Mouse (Mus musculus): ENCODE results near the gene Scamp2. TPM values are rescaled to one million over a fixed set of nuclear protein-coding genes. Genes with fewer than 3 reads are reported as not detected.

The Scamp2 gene
- polyA plus RNA-seq, 1 experiment = 46.4 TPM

DNA sequence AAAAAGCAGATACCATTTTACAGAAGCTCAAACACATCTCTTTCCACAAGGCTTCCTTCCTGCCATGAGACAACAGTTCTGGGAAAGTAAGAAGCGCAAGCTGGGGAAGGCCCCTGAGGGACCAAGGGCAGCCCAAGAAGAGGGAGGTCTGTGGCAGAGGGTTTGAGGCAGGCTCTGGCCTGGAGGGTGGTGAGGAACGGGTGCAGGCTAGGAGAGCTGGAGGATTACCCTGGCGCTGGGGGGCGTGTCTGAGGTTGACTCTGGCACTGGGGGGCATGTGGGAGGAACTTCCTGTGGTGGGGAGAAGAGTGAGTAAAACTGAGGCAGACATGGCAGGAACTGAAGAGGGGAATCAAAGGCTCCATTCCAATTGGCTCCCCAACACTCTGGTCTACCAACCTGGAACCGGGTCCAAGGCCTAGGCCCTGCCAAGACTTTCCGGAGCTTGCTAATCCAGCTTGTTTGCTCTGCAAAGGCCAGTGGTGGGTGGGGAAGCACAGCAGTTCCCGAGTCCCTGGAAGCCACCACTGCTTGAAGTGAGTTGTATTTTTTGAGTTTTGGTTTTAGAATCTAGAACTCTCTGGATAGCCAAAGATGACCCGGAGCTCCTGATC lies 56.9 kb downstream of the Scamp2 start:
- Histone ChIP-seq H3K4me3 (replicated peaks; ENCODE audit: control insufficient read depth, low read depth, low read length) (no peak overlapping the region), H3K27ac (ENCODE audit: control insufficient read depth, insufficient read depth, low read depth, low read length, poor library complexity) (no peak overlapping the region), H3K4me1 (ENCODE audit: control insufficient read depth, insufficient read depth, low read length) (no peaks in the 10 kb centered on the region; the same call in 1 of the 2 replicates)
- 35% methylated on average over 8 of the region's 8 CpGs for WGBS
- TF ChIP-seq CTCF (IDR thresholded peaks at IDR 0.05; ENCODE audit: control insufficient read depth, insufficient read depth, low read length) = no peak
- no peak for TF ChIP-seq POLR2A (IDR thresholded peaks at IDR 0.05; ENCODE audit: borderline replicate concordance, control insufficient read depth, low read depth, low read length)

- TF ChIP-seq CTCF (IDR thresholded peaks at IDR 0.05; ENCODE audit: control insufficient read depth, insufficient read depth, low read length) (no peak), POLR2A (IDR thresholded peaks at IDR 0.05; ENCODE audit: borderline replicate concordance, control insufficient read depth, low read depth, low read length) (no peak)
- Histone ChIP-seq H3K4me1 (ENCODE audit: control insufficient read depth, insufficient read depth, low read length) (no peaks in the 10 kb centered on the region; the same call in 1 of the 2 replicates), H3K4me3 (replicated peaks; ENCODE audit: control insufficient read depth, low read depth, low read length) (no peak overlapping the region), H3K27ac (ENCODE audit: control insufficient read depth, insufficient read depth, low read depth, low read length, poor library complexity) (no peak overlapping the region)
- WGBS = 67% methylated on average over 8 of the region's 8 CpGs
These were observed 58.1 kb downstream of the Scamp2 start for GRCm38 (mm10) chr9:57618854-57619253.

DNA sequence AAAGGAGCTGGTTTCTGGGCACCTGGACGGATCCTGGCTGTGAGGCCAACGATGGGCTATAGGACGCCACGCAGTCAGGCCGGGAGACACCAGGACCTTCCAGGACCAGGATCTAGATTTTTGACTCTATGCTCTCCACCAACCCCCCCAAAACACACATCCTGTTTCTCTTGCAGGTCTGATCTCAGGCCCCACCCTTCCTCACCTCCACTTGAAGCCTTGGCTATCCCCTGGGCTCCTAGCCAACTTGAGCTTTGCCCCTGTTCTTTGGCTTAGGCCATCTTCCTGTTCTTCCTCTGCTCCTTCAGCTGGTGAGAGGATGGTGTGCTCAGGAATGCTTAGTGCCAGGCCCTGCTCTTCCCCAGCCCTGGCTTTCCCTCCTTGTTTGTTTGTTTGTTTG lies 59.9 kb downstream of the Scamp2 start, which contains the start of gene Lman1l:
TSS of gene Lman1l (minus strand) at position 101 of the 400 bp plus-strand sequence.
- Histone ChIP-seq H3K4me1 (ENCODE audit: control insufficient read depth, insufficient read depth, low read length) (no peaks in the 10 kb centered on the region), H3K4me3 (replicated peaks; ENCODE audit: control insufficient read depth, low read depth, low read length) (no peak within 1 kb of the TSS), H3K27ac (ENCODE audit: control insufficient read depth, insufficient read depth, low read depth, low read length, poor library complexity) (no peak within 1 kb of the TSS)
- no peak for TF ChIP-seq POLR2A (IDR thresholded peaks at IDR 0.05; ENCODE audit: borderline replicate concordance, control insufficient read depth, low read depth, low read length)
- TF ChIP-seq CTCF (IDR thresholded peaks at IDR 0.05; ENCODE audit: control insufficient read depth, insufficient read depth, low read length) = no peak
- 93% methylated on average over 5 of the region's 5 CpGs for WGBS

- no peak for TF ChIP-seq CTCF (IDR thresholded peaks at IDR 0.05; ENCODE audit: control insufficient read depth, insufficient read depth, low read length)
- TF ChIP-seq POLR2A (IDR thresholded peaks at IDR 0.05; ENCODE audit: borderline replicate concordance, control insufficient read depth, low read depth, low read length) = no peak
- WGBS = 87% methylated on average over 7 of the region's 7 CpGs
These were observed 63.6 kb downstream of the Scamp2 start for GRCm38 (mm10) chr9:57624295-57624694.

GRCm38 (mm10) chr9:57625674-57626500 lies 65.1 kb downstream of the Scamp2 start:
- no peaks in the 10 kb centered on the region; the same call in 1 of the 2 replicates for H3K4me1 ChIP-seq (ENCODE audit: control insufficient read depth, insufficient read depth, low read length)
- TF ChIP-seq CTCF (IDR thresholded peaks at IDR 0.05; ENCODE audit: control insufficient read depth, insufficient read depth, low read length) (no peak), POLR2A (IDR thresholded peaks at IDR 0.05; ENCODE audit: borderline replicate concordance, control insufficient read depth, low read depth, low read length) (no peak)
- no peak overlapping the region for H3K4me3 ChIP-seq (replicated peaks; ENCODE audit: control insufficient read depth, low read depth, low read length)
- WGBS = 85% methylated on average over 15 of the region's 15 CpGs
- H3K27ac ChIP-seq (ENCODE audit: control insufficient read depth, insufficient read depth, low read depth, low read length, poor library complexity) = no peak overlapping the region; the same call in 1 of the 2 replicates

More at GRCm38 (mm10) chr9:57624295-57624694, 63.6 kb downstream of the Scamp2 start:
- no peaks in the 10 kb centered on the region for H3K4me1 ChIP-seq (ENCODE audit: control insufficient read depth, insufficient read depth, low read length)
- H3K4me3 ChIP-seq (replicated peaks; ENCODE audit: control insufficient read depth, low read depth, low read length) = no peak overlapping the region
- H3K27ac ChIP-seq (ENCODE audit: control insufficient read depth, insufficient read depth, low read depth, low read length, poor library complexity) = no peak overlapping the region

GRCm38 (mm10) chr9:57627191-57627590 lies 66.4 kb downstream of the Scamp2 start:
- Histone ChIP-seq H3K4me3 (replicated peaks; ENCODE audit: control insufficient read depth, low read depth, low read length) (no peak overlapping the region), H3K4me1 (ENCODE audit: control insufficient read depth, insufficient read depth, low read length) (no peaks in the 10 kb centered on the region; the same call in 1 of the 2 replicates), H3K27ac (ENCODE audit: control insufficient read depth, insufficient read depth, low read depth, low read length, poor library complexity) (no peak overlapping the region)
- TF ChIP-seq CTCF (IDR thresholded peaks at IDR 0.05; ENCODE audit: control insufficient read depth, insufficient read depth, low read length) (no peak), POLR2A (IDR thresholded peaks at IDR 0.05; ENCODE audit: borderline replicate concordance, control insufficient read depth, low read depth, low read length) (no peak)
- WGBS = 92% methylated on average over 17 of the region's 17 CpGs

GRCm38 (mm10) chr9:57627892-57628291 lies 67.1 kb downstream of the Scamp2 start:
- H3K27ac ChIP-seq (ENCODE audit: control insufficient read depth, insufficient read depth, low read depth, low read length, poor library complexity) = no peak overlapping the region
- WGBS = 93% methylated on average over 11 of the region's 11 CpGs
- H3K4me1 ChIP-seq (ENCODE audit: control insufficient read depth, insufficient read depth, low read length) = peaks cover 1% of the 10 kb centered on the region; the same call in 1 of the 2 replicates
- H3K4me3 ChIP-seq (replicated peaks; ENCODE audit: control insufficient read depth, low read depth, low read length) = no peak overlapping the region
- no peak for TF ChIP-seq CTCF (IDR thresholded peaks at IDR 0.05; ENCODE audit: control insufficient read depth, insufficient read depth, low read length)
- no peak for TF ChIP-seq POLR2A (IDR thresholded peaks at IDR 0.05; ENCODE audit: borderline replicate concordance, control insufficient read depth, low read depth, low read length)

GRCm38 (mm10) chr9:57628717-57629116 lies 68.0 kb downstream of the Scamp2 start:
- Histone ChIP-seq H3K4me3 (replicated peaks; ENCODE audit: control insufficient read depth, low read depth, low read length) (no peak overlapping the region), H3K27ac (ENCODE audit: control insufficient read depth, insufficient read depth, low read depth, low read length, poor library complexity) (no peak overlapping the region), H3K4me1 (ENCODE audit: control insufficient read depth, insufficient read depth, low read length) (peaks cover 4% of the 10 kb centered on the region; the same call in 1 of the 2 replicates)
- no peak for TF ChIP-seq CTCF (IDR thresholded peaks at IDR 0.05; ENCODE audit: control insufficient read depth, insufficient read depth, low read length)
- TF ChIP-seq POLR2A (IDR thresholded peaks at IDR 0.05; ENCODE audit: borderline replicate concordance, control insufficient read depth, low read depth, low read length) = no peak
- 79% methylated on average over 12 of the region's 12 CpGs for WGBS
